Mouse (Mus musculus) heart, postnatal 4 days (tissue): Measurements from ENCODE around the gene Zfhx3. TPM values are rescaled to one million over a fixed set of nuclear protein-coding genes. Genes with fewer than 3 reads are reported as not detected.

Experiments used
- DNase-seq: peaks from one replicate; pipeline ENCODE4 v3.0.0; 2021
- total RNA-seq, 2 experiments: library from RNA; stranded (reverse); gene quantifications; 2 replicates each; pipeline ENCODE4 v1.2.3; 2021

Zfhx3 gene
- total RNA-seq, 2 experiments from 2014 or later = 9.7 to 11.5 TPM

DNA sequence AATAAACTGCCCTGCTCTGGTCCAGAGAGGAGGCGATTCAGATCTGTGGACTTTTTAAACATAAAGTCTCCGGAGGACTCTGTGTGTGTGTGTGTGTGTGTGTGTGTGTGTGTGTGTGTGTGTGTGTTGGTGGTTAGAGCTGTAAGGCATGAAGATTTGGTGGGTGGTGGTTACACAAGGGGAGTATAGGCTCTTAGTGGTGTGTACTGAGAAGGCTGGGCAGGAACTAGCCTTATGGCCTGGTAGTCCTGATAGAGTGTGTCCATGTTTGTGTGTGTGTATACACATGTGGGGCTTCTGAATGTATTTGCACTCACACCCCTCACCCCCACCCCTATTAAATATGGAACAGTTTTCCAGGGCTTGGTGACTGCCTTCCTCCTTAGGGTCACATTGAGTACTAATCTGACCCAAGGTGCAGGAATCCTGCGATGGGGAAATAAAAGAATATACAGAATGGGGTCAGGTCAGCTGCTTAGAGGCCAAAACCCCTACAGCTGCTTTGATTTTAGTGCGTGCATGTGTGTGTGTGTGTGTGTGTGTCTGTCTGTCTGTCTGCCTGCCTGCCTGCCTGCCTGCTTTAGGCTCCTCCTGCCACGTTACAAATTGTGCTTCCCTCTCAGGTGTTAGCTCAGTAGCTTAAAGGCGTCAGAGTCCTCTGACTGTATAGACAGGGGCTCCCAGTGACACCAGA, 764.6 kb downstream of the Zfhx3 start:
- DNase-seq = no peak

DNA sequence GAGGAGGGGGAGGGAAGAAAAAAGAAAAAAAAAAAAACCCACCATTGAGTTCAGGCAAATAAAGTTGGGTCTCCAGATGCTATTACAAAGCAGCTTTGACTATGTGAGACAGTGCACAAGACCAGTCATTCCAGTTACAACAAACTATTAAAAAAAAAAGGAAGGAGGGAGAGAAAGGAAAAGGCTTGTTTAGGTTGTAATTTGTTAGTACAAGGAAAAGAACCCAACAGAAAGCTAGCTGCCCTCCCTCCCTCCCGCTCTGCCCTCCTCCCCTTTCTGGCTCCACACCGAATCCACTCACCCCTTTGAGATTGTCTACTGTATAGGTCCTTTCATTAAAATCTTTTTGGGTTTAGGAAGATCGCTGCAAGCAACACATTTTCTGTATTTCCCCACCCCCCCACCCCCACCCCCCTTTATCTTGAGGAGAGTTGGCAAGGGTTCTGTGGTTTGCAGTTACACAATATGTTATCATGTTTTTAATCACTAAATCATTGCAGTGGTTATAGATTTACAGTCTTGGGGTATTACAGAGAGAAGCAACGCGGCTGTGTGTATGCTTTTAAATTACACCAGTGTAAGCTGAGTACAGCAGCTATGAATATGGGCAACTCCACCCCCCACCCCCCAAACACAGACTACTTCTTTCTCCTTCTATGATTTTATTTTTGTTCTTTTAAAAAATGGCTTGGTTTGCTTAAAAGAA, 765.3 kb downstream of the Zfhx3 start:
- no peak for DNase-seq

DNA sequence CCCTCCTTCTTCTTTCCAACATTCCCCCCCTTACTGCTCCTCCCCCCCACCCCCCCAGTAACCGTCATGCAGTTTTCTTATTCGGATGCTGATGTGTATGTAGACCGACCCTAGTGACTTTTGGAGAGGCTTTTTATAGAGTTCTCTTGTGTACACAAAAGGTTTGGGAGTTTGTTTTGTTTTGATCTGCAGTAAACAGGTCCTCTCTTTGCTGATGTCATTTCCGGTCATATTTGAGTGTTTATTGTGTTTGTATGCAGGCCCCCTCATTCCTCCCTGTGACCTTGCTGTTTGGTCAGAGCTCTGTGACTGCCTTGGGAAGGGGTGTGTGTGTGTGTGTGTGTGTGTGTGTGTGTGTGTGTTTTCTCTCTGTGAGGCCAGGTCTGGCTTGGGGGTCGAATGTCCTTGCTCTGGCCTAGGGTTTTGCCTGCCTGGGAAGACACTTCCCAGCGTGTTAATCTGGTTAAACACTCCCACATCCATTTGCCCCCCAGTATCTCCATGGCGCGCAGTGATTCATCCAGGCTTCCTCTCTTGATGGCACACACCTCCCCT, 766.5 kb downstream of the Zfhx3 start:
- no peak for DNase-seq

DNA sequence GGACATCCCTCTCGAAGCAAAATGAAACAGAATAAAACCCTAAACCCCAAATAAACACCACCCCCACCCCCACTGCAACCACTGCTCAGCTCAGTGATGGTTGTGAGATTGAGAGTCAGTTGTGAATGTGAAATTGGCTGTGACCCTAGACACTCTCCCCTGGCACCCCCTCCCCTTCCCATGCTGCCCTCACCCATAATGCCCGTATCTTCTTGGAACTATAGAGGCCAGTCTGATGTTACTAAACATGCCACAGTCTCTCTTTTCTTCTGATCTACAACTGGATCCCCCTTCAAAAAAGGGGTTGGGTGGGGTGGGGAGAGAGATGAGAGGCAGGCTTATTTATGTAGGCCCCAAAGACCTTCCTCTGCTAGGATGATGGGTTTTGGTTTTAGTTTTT, 767.0 kb downstream of the Zfhx3 start:
- no peak for DNase-seq

DNA sequence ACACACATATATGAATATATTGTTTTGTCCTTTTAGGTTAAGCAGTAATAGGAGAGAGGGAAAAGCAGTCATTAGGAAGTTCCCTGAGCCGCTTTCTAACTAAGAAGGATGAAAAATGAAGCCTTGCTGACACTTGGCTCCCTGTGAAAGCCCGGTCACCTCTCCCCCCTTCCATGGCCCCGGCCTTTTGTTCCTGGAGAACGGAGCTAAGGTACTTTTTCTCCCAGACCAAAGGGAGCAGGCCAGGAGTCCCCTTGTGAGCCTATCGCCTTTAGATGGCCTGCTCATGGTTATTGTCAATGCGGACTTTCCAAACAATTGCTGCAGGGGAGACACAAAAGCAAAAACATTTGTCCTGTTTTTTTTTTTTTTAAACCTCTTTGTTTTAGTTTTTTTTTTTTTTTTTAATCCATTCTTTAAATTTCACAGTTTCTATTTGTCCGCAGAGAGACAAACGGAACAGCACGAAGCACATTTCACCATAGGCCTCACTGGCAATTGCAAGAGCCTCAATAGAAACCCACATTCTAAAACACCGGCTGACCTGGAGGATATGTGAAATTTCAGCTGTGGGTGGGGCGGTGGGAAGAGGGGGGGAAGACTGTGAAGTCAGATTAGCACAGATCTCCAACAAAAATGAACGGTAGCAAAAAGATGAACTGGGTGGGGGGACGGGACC, 767.6 kb downstream of the Zfhx3 start:
- no peak for DNase-seq

DNA sequence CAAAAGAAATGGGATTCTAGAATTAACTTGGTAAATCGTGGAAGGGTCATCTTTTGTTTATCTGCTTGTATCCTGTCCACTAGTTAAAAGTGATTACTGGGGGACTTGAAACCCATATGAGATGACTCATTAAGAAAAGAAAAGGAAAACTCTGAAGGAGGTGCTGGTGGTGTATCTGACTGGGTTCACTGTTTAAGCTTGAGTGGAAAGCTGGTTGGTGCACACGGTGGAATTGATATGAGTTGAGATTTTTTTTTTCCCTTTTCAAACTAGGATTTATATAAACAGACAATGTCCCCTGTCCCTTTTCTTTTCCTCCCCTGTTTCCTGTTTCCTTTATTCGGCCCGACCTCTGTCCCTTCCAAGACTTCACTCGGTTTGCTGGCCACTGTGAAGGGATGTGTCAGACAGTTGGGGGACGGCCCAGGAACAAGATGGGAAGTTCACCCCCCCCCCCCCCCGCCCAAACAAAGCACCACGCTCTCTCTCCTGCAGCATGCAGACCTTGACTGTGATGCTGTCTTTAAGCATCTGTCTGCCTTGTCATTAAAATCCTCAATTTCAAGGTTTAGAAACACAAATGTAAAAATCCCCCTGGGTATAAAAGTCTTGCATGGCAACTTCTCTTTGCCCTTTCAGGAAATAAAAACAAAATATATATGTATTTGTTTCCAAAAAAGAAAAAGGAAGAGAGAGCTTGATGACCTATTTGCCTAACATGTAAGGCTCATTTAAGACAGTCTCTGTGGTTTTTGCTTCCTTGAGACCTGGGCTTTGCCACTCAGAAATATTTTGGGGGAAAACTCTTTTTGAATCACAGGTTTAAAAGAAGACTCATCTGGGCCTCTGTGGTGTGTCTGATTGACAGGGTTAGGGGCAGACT, 768.4 kb downstream of the Zfhx3 start:
- peak; percentile 47 for DNase-seq

DNA sequence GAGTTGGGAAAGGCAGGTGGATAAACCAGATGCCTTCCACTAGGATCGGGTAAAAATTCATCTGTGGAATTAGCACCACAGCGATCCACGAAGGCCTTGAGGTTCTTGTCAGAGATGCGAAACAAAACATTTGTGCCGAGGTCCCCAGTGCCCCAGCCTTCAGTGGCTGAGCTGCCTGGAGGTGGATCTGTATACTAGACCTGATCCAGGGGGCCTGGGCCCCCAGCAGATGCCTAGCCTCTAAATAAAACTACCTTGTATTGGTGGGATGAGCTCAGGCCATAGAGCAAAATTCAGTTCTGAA, 769.0 kb downstream of the Zfhx3 start:
- DNase-seq = no peak

DNA sequence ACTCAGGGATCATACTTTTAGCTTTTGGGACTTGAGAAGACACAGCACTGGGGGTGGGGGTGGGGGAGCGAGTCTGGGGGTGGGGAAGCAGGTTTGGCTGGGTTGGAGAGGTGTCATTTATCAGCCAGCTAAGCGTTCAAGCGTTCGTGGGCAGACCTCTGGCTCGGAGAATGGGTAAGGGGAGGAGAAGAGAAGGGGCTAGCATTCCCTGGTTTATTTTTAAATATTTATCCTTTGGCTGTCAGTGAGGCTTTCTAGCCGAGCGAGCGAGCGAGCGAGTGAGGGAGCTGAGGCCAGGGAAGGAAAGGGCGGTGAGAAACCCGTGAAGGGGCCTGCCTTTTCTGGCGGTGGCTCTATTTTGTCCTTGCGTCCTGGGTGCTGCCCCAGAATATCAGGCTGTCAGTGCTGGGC, 769.6 kb downstream of the Zfhx3 start:
- DNase-seq = peak; percentile 37

DNA sequence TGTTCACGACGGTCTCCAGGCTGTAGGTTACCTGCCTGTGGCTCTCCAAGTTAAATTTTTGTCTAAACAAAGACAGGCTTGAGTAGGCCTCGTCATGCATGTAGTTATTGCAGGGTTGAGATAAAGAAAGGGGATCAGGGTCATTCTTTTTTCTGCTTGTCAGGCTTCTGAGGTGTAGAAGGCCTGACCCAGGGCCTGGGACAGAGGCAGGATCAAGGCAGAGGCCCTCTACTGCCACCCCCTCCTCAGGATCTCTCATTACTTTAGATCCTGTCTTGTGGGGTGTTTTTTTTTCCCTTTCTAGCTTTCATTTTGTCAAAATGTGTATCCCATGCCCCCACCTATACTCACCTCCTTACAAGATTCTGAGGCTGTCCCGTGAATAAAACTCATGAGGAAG, 770.2 kb downstream of the Zfhx3 start:
- no peak for DNase-seq

DNA sequence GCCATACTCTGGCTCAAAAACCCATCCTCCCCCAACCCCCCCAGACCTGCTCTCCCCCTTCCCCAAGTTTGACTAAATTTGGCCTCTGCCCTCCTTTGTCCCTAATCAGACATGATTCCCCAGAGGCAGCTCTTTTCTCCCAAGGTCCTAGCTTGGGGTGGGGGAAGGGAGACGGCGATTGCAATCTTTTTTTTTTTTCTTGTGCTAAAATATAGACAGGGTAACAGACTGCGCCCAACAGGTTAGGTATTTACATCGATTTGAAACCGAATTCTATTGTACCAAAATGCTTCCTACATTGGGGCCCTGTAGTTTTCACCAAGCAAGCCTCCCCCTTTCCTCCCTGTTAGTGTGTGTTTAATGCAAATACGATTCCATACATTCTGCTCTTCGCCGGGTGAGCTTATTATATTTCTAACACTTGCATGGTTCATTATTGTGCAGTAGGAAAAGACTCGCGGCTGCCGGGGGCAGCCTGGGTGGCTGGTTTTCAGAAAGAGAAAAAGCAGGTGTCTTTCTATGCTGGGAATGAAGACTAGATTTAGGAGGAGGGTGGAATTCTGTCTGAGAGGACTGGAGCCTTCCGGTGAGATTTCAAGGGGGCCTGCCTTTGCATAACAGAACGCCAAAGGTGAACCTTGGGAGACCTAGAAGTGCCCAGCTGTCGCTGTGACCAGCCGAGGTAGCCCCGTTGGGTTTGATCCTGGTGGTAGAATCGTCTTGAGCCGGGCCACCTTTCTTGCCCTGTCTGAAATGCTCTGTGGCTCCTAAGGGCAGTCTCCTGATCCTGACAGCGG, 771.1 kb downstream of the Zfhx3 start:
- DNase-seq = no peak

DNA sequence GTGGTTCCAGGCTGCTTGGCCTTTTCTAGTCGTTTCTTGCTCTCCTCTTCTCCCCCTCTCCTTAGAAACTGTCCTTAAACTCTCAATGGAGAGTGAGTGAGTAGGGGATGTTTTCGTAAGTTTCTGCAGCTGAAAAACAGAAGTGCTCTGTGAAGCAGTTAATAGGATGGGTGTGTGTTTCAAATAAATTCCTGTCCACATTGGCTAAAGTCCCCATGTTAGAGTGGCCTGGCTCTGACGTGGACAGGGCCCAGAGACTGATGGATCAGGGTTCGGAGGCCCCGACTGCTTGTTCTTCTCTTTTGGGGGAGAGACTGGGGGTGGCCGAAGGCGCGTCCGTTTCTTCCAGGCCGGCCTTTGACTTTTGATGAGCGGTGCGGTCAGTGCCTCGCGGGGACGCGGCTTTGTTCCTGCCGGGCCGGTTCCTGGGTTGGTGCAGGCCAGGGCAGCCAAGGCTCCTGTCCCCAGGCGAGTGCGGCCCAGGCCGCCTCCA, 771.7 kb downstream of the Zfhx3 start:
- DNase-seq = no peak

DNA sequence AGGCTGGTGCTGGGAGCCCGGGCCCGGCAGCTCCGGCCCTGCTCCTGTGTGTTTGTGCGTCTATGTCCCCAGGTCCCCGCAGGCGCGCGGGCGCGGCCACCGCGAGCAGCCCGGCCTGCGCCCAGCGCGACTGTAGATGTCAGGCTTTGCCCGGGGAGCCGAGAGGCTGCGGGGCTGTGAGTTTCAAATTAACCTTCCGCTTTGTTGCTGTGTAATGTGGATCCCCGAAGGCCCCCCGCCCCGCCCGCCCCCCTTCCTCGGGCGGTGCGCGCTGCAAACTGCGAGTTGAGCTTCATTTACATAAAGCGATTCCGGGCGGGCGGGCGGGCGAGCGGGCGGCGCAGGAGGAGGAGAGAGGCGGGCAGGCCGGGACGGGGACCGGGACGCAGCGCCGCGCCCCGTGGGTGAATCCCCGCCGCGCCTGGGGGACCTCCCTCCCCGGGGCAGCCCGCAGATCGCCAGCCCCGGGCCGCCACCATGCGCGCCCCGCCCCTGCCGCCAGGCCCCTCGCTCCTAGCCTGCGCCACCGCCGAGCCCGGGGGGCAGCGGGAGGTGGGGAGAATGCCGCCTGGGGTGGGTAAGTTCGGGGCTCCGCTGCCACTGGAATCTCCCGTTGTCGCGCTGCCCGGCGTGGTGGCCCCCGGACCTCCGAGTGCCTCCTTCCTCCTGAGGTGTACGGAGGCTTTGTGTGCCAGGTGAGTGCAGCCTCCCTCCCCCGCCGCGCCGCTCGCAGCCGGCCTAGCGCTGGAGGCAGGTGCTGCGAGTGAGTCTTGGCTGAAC, 772.4 kb downstream of the Zfhx3 start:
- DNase-seq = peak; percentile 68

DNA sequence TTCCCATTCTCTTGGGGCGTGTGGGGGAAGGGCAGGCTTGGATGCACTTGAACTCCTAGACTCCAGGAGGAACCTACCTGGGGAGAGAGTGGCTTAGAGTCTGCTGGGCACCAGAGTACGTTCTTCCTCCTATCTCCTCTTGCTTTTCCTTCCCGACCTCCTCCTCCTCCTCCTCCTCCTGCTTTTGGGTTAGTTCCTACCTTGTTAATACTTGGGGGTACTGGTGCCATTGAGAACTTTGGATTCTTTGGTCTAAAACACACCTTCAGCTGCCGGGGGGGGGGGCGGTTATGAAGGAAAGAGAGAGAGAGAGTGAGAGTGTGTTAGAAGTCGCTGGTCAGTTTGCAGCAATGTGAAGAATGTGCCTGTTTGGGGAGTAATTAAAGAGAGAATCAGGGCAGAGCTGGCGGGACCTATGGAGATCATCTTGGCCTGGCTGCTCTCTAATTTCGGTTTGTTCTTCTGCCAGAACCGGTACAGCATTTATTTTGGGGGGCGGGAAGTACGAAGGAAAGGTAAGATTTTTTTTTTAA, 773.0 kb downstream of the Zfhx3 start:
- no peak for DNase-seq

DNA sequence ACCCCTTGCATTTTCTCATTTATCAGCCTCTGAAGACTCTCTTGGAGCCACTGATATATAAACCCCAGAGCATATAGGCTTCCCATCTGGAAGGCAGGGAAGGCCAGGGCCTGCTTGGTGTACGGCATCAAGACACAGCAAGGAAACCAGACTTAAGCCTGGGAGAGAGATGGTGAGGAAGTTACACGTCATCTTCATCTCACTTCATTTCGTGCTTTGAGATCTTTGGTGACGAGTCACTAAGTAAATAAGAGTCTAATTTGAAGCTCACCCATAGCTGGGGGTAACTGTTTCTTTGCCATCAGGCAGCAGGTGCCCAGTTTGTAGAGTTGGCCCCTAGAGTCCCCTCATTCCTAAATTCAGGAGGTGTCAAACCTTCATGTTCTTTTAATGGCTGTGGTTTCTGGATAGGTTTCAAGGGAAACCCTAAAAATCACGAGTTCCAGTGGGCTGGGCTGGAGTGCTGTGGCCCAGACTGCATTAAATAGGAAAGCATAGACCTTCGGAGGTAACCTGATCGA, 773.9 kb downstream of the Zfhx3 start:
- DNase-seq = no peak

DNA sequence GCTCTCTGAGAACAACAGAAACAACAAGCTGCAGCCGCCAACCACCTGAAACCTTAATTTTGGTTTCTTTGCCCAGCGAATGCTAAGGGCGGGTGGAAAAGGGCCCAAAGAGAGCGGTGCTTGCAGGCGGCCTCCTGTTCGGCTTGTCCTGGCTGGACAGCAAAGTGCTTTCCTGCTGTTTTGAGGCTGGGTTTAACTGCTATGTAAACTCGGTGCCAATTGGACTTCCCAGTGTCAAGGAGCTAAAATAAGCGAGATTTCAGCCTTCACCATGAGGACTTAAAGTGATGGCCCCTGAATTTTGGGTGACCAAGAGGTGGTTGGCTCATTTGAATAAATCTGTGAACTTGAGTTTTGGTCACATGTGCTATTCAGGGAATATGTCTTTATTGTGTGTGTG, 775.1 kb downstream of the Zfhx3 start:
- DNase-seq = no peak

DNA sequence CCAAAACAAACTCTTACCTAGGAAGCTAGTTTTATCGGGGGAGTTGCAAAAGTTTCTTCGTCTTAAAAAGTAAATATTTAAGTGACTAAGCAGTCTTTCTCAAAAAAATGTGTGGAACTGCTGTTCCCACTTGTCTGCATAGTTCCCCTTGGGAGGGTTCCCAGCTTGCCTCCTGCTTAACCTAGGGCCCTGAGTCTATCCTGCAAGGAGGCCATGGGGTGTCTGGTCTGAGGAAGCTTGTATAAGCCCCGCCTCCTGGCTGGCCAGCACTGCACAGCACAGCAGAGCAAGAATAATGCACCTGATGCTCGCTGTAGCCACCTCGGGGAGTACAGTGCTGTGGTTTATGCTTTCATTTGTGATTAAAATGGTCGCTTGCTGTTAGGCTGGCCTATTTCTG, 775.6 kb downstream of the Zfhx3 start:
- DNase-seq = no peak

DNA sequence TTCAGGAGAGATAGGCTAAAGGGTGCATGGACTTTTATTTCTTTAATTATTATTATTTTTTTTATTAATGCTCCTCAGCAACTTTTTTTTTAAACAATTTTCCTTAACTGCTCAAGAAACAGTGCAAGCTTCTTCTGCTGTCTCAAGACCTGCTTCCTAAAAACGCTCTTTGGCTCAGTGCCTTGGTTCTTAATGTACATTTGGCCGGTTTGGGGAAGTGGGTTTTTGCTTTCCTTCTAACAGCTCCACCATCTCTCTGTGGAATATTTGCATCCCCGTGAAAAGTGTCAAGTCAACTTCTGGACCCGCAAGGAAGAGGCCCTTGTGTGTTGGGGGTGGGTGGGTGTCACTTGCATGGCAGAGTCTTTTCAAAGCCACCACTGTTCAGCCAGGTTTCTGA, 778.4 kb downstream of the Zfhx3 start:
- no peak for DNase-seq

DNA sequence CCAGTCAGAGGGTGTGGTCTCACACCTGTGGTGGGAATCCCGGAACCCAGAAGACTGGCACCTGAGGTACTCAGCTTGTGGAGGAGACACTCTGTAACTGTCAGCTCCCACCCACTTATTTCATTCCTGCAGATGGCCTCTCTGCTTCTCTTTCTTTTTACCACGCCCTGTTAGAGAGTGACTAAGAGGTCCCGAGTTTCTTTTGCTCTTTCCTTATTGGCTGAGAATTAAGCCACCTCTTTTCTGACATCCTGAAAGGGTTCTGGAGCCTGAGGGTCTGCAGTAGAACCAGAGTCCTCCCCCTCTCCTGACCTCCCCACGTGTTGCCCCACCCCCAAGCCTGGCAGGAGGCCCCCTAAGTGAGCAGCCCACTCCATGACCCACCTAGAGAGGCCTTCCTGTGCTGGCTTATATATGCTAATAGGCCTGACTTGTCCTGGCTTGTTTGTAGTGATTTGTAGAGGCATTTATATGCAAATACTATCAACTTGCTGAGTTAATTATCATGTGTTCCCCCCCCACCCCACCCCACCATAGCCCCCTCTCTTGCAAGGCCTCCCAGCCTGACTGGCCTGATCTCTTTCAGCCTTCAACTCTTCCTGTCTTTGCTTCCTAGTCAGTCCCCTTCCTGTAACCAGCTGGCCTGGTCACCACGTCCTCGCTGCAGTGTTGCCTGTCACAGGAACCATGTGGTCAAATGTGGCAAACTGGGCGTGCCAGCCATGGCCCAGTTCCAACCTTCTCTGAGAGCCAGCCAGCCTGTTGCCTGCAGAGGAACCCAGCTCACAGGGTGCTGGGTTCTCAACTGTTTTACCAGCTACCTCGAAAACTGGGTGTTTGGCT, 780.4 kb downstream of the Zfhx3 start:
- peak; percentile 79 for DNase-seq

DNA sequence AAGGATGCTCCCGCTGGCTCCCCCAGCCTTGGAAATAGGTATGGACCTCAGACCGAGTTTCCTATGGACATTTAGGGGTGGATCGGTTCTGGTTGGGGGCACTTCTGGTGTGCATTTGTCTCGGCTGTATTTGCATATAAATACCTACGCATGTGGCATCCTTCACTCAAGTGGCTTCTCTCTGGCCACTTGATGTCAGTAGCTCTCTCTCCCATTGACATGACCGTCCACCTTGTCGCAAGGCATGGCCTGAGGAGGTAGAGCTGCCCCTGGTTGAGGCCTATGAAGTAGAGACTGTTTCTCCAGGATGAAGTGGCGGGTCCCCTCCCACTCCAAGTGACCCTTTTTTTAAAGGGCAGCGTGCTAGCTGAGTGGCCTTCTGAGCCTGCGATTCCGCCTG, 781.2 kb downstream of the Zfhx3 start:
- no peak for DNase-seq
